Mouse (Mus musculus): ENCODE data around the gene Mapk7. TPM values are rescaled to one million over a fixed set of nuclear protein-coding genes. Genes with fewer than 3 reads are reported as not detected.
A peak's percentile ranks its signal among the peaks of the same experiment; 100 is the strongest.

Gene Mapk7
- polyA plus RNA-seq, 1 experiment from 2014 or later = 63.0 TPM

GRCm38 (mm10) chr11:61486458-61487219, 7.6 kb downstream of the Mapk7 start:
- Histone ChIP-seq H3K27me3 (ENCODE audit: control insufficient read depth, insufficient read depth, low read depth, low read length) (no peaks in the 10 kb centered on the region), H3K4me3 (ENCODE audit: low read depth, low read length) (no peak overlapping the region)
- 92% methylated on average over 14 of the region's 14 CpGs for WGBS

DNA sequence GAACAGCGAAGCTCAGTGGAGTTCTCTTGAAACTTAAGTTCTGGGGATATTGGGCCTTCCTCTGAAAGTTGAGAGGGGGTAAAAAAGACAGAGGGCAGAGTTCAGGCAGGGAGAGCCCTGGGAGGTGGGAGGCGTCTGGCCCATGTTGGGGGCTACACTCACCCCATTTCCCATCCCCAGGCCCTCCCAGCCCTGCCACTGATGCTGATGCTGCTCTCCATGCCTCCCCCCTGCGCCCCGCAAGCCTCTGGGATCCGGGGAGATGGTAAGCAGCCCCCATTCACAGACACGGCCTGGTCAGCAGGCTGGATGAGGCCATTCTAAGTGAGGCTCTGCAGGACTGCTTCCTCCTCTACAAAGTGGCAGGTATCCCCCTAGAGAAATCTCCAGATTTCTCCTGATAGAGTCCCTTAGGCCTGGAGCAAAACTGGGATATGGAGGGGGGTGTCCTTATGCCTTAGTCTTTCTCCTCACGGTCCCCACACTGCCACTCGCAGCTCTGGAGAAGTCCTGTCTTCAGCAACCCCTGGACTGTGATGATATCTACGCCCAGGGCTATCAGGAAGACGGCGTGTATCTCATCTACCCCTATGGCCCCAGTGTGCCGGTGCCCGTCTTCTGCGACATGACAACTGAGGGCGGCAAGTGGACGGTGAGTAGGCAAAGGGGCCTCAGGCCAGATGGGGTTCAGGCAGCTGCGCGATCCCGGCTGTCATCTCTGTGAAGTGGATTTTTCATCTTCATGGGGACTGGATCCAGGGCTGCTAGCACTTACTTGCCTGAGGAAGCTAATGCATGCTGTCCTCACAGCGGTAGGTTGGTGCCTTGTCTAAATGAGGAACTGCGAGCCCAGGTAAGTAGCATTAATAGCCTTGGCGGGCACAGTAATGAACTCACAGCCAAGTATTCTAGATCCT, 8.4 kb downstream of the Mapk7 start:
- ATAC-seq = no peak
- WGBS = 60% methylated on average over 22 of the region's 22 CpGs
- no peaks in the 10 kb centered on the region for H3K9me3 ChIP-seq (replicated peaks; ENCODE audit: control insufficient read depth, low read length, poor library complexity, severe bottlenecking)
- no peak overlapping the region for H3K4me3 ChIP-seq (ENCODE audit: low read depth, low read length)
- peaks cover 21% of the 10 kb centered on the region for H3K36me3 ChIP-seq (ENCODE audit: control insufficient read depth, insufficient read depth, low read length)
- no peak overlapping the region for H3K27ac ChIP-seq (ENCODE audit: low read length)
- H3K27me3 ChIP-seq (ENCODE audit: control insufficient read depth, insufficient read depth, low read depth, low read length) = no peaks in the 10 kb centered on the region
- H3K9ac ChIP-seq (ENCODE audit: low read depth, low read length) = no peak overlapping the region
- H3K4me2 ChIP-seq (ENCODE audit: low read length) = no peak overlapping the region
- peaks cover 3% of the 10 kb centered on the region; the same call in 1 of the 2 replicates for H3K4me1 ChIP-seq (ENCODE audit: control insufficient read depth, insufficient read depth, low read length)

More at GRCm38 (mm10) chr11:61486458-61487219, 7.6 kb downstream of the Mapk7 start:
- no peak for ATAC-seq
- H3K27ac ChIP-seq (ENCODE audit: low read length) = no peak overlapping the region
- H3K9ac ChIP-seq (ENCODE audit: low read depth, low read length) = no peak overlapping the region
- no peaks in the 10 kb centered on the region for H3K9me3 ChIP-seq (replicated peaks; ENCODE audit: control insufficient read depth, low read length, poor library complexity, severe bottlenecking)
- H3K4me1 ChIP-seq (ENCODE audit: control insufficient read depth, insufficient read depth, low read length) = peaks cover 3% of the 10 kb centered on the region; the same call in 1 of the 2 replicates
- H3K36me3 ChIP-seq (ENCODE audit: control insufficient read depth, insufficient read depth, low read length) = peaks cover 29% of the 10 kb centered on the region
- no peak overlapping the region for H3K4me2 ChIP-seq (ENCODE audit: low read length)

GRCm38 (mm10) chr11:61484613-61485540, 9.3 kb downstream of the Mapk7 start, which contains the start of gene Mfap4:
Gene Mfap4 (plus strand): TSS chr11:61485431.
- Histone ChIP-seq H3K27me3 (ENCODE audit: control insufficient read depth, insufficient read depth, low read depth, low read length) (no peaks in the 10 kb centered on the region), H3K36me3 (ENCODE audit: control insufficient read depth, insufficient read depth, low read length) (peaks cover 12% of the 10 kb centered on the region), H3K4me1 (ENCODE audit: control insufficient read depth, insufficient read depth, low read length) (peaks cover 3% of the 10 kb centered on the region; the same call in 1 of the 2 replicates), H3K4me2 (ENCODE audit: low read length) (no peak within 1 kb of the TSS; the same call in 1 of the 2 replicates), H3K4me3 (ENCODE audit: low read depth, low read length) (no peak within 1 kb of the TSS), H3K9me3 (replicated peaks; ENCODE audit: control insufficient read depth, low read length, poor library complexity, severe bottlenecking) (no peaks in the 10 kb centered on the region), H3K9ac (ENCODE audit: low read depth, low read length) (peak within 1 kb of the TSS; percentile 38; the same call in 1 of the 2 replicates), H3K27ac (ENCODE audit: low read length) (peak within 1 kb of the TSS; percentile 64)
- WGBS = 8% methylated on average over 20 of the region's 20 CpGs
- peak; percentile 46 for ATAC-seq

DNA sequence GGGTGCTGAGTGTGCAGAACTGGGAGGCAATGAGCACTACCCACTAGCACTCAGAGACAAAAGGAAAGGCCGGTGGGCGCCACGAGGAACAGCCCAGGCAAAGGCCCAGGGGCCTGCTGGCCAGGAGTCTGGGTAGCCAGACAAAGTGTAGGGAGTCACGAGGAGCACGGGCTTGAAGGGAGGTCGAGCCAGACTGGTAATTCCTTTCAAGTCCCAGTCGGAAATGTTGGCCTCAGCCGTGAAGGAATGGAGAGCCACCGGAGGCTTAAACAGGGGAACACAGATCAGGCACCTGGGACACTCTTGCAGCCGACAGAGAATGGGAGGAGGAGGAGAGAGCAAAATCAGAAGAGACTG, 10.0 kb downstream of the Mapk7 start:
- Histone ChIP-seq H3K9me3 (replicated peaks; ENCODE audit: control insufficient read depth, low read length, poor library complexity, severe bottlenecking) (no peaks in the 10 kb centered on the region), H3K27me3 (ENCODE audit: control insufficient read depth, insufficient read depth, low read depth, low read length) (no peaks in the 10 kb centered on the region), H3K4me1 (ENCODE audit: control insufficient read depth, insufficient read depth, low read length) (no peaks in the 10 kb centered on the region; the same call in 1 of the 2 replicates), H3K9ac (ENCODE audit: low read depth, low read length) (peak overlapping the region; percentile 38; the same call in 1 of the 2 replicates), H3K4me2 (ENCODE audit: low read length) (no peak overlapping the region; the same call in 1 of the 2 replicates), H3K27ac (ENCODE audit: low read length) (peak overlapping the region; percentile 64), H3K4me3 (ENCODE audit: low read depth, low read length) (no peak overlapping the region), H3K36me3 (ENCODE audit: control insufficient read depth, insufficient read depth, low read length) (peaks cover 11% of the 10 kb centered on the region; the same call in 1 of the 2 replicates)
- peak; percentile 3; the same call in 1 of the 2 replicates for ATAC-seq
- 13% methylated on average over 10 of the region's 10 CpGs for WGBS

DNA sequence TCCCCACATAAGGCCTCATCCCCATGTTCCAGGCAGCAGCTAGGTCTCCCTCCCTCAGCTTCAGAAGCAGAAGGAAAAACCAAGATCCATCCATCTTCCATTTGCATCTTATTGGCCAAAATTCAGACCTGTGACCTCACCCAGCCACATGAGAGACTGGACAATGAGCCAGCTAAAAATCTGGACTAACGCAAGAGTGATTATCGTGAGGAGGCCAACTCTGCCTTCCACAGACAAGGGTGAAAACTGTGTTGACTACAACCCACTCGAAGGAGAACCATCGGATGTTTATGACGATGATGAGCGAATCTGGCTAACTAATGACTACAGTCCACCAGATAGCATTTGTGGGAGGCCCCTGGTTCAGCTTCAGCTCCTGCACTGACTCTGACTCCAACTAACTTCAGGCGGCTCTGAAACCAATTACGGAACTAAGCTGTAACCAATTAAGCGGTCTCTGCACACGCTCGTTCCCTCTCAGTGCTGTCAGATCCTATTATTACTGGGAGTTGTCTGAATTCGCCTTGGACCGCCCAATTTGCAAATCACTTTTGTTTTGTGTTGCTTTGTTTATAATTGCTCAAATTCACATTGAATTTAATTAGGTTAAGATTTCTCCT, 10.9 kb downstream of the Mapk7 start:
- H3K27ac ChIP-seq (ENCODE audit: low read length) = no peak overlapping the region
- no peak overlapping the region for H3K9ac ChIP-seq (ENCODE audit: low read depth, low read length)
- H3K9me3 ChIP-seq (replicated peaks; ENCODE audit: control insufficient read depth, low read length, poor library complexity, severe bottlenecking) = no peaks in the 10 kb centered on the region
- H3K36me3 ChIP-seq (ENCODE audit: control insufficient read depth, insufficient read depth, low read length) = peaks cover 7% of the 10 kb centered on the region; the same call in 1 of the 2 replicates
- H3K4me2 ChIP-seq (ENCODE audit: low read length) = no peak overlapping the region
- no peaks in the 10 kb centered on the region for H3K27me3 ChIP-seq (ENCODE audit: control insufficient read depth, insufficient read depth, low read depth, low read length)
- H3K4me1 ChIP-seq (ENCODE audit: control insufficient read depth, insufficient read depth, low read length) = no peaks in the 10 kb centered on the region; the same call in 1 of the 2 replicates
- H3K4me3 ChIP-seq (ENCODE audit: low read depth, low read length) = no peak overlapping the region
- no peak for ATAC-seq
- WGBS = 68% methylated on average over 13 of the region's 13 CpGs

GRCm38 (mm10) chr11:61481239-61482090, 12.7 kb downstream of the Mapk7 start:
- Histone ChIP-seq H3K9ac (ENCODE audit: low read depth, low read length) (no peak overlapping the region), H3K27ac (ENCODE audit: low read length) (no peak overlapping the region), H3K4me1 (ENCODE audit: control insufficient read depth, insufficient read depth, low read length) (peaks cover 8% of the 10 kb centered on the region), H3K27me3 (ENCODE audit: control insufficient read depth, insufficient read depth, low read depth, low read length) (no peaks in the 10 kb centered on the region), H3K4me2 (ENCODE audit: low read length) (no peak overlapping the region), H3K4me3 (ENCODE audit: low read depth, low read length) (no peak overlapping the region), H3K9me3 (replicated peaks; ENCODE audit: control insufficient read depth, low read length, poor library complexity, severe bottlenecking) (no peaks in the 10 kb centered on the region), H3K36me3 (ENCODE audit: control insufficient read depth, insufficient read depth, low read length) (no peaks in the 10 kb centered on the region)
- no peak; the same call in 1 of the 2 replicates for ATAC-seq
- 81% methylated on average over 9 of the region's 9 CpGs for WGBS

GRCm38 (mm10) chr11:61478788-61479187, 15.4 kb downstream of the Mapk7 start:
- no peaks in the 10 kb centered on the region for H3K9me3 ChIP-seq (replicated peaks; ENCODE audit: control insufficient read depth, low read length, poor library complexity, severe bottlenecking)
- no peak overlapping the region for H3K4me3 ChIP-seq (ENCODE audit: low read depth, low read length)
- H3K27me3 ChIP-seq (ENCODE audit: control insufficient read depth, insufficient read depth, low read depth, low read length) = no peaks in the 10 kb centered on the region
- peaks cover 8% of the 10 kb centered on the region; the same call in 1 of the 2 replicates for H3K4me1 ChIP-seq (ENCODE audit: control insufficient read depth, insufficient read depth, low read length)
- no peak overlapping the region for H3K4me2 ChIP-seq (ENCODE audit: low read length)
- WGBS = 90% methylated on average over 4 of the region's 4 CpGs
- no peak overlapping the region for H3K27ac ChIP-seq (ENCODE audit: low read length)
- ATAC-seq = no peak
- no peak overlapping the region for H3K9ac ChIP-seq (ENCODE audit: low read depth, low read length)
- H3K36me3 ChIP-seq (ENCODE audit: control insufficient read depth, insufficient read depth, low read length) = no peaks in the 10 kb centered on the region
